Mouse (Mus musculus) limb, embryonic 15.5 days (tissue): ENCODE results near the gene Lyar. TPM values are rescaled to one million over a fixed set of nuclear protein-coding genes. Genes with fewer than 3 reads are reported as not detected.

Source experiments
- ATAC-seq: fragments of 200-750 bp; cut with Nextera tagmentation; 2 replicates; pipeline ENCODE4 v1.8.0; 2017; ENCODE audit warnings: low read depth, moderate TSS enrichment; ENCODE audit not compliant: insufficient number of reproducible peaks, low FRiP score, low TSS enrichment
- H3K27ac ChIP-seq: fragments of 300-500 bp; sonication (generic); 2 replicates; pipeline ENCODE4 v1.5.1; 2015; ENCODE audit warnings: moderate library complexity, mild to moderate bottlenecking, inconsistent platforms
- H3K27me3 ChIP-seq: fragments of 300-500 bp; sonication (generic); 2 replicates; pipeline ENCODE4 v1.6.1; 2015; ENCODE audit warnings: inconsistent platforms
- H3K36me3 ChIP-seq: fragments of 300-500 bp; sonication (generic); 2 replicates; pipeline ENCODE4 v1.6.1; 2015; ENCODE audit warnings: inconsistent platforms
- H3K4me1 ChIP-seq: fragments of 300-500 bp; sonication (generic); 2 replicates; pipeline ENCODE4 v1.6.1; 2015; ENCODE audit warnings: inconsistent platforms
- H3K4me2 ChIP-seq: fragments of 300-500 bp; sonication (generic); 2 replicates; pipeline ENCODE4 v1.6.1; 2015; ENCODE audit warnings: mild to moderate bottlenecking, inconsistent platforms
- H3K4me3 ChIP-seq: fragments of 300-500 bp; sonication (generic); 2 replicates; pipeline ENCODE4 v1.5.1; 2015; ENCODE audit warnings: mild to moderate bottlenecking, inconsistent platforms
- H3K9ac ChIP-seq: fragments of 300-500 bp; sonication (generic); 2 replicates; pipeline ENCODE4 v1.6.1; 2015; ENCODE audit warnings: inconsistent platforms
- H3K9me3 ChIP-seq: fragments of 300-500 bp; sonication (generic); 2 replicates; pipeline ENCODE4 v1.6.1; 2016; ENCODE audit warnings: inconsistent platforms
- WGBS: fragments of 180-500 bp; shearing (Covaris S2); methylation state at CpG from one replicate; pipeline ENCODE4 v1.1.7; 2015; 5-methylcytosine and 5-hydroxymethylcytosine counted together
- polyA plus RNA-seq: library from polyadenylated mRNA; unstranded; fragments of >200 nt; fragmentation: Nextera tagmentation; extraction: Ambion mirVana; gene quantifications from 2 replicates; pipeline ENCODE4 v1.2.1, GENCODE M21; 2015

Gene Lyar
- polyA plus RNA-seq, 1 experiment from 2014 or later: 78.0 TPM

- H3K9me3 ChIP-seq: no peaks in the 10 kb centered on the region
These were observed 11.3 kb upstream of the Lyar start for GRCm38 (mm10) chr5:38208985-38209384.

GRCm38 (mm10) chr5:38211691-38212090 is 8.6 kb upstream of the Lyar start:
- Histone ChIP-seq H3K9ac (no peak overlapping the region), H3K9me3 (no peaks in the 10 kb centered on the region), H3K4me2 (no peak overlapping the region), H3K4me1 (no peaks in the 10 kb centered on the region), H3K4me3 (no peak overlapping the region), H3K27me3 (no peaks in the 10 kb centered on the region), H3K27ac (no peak overlapping the region), H3K36me3 (peaks cover 85% of the 10 kb centered on the region)
- ATAC-seq: no peak
- 86% methylated on average over 8 of the region's 8 CpGs for WGBS

More at GRCm38 (mm10) chr5:38208985-38209384, 11.3 kb upstream of the Lyar start:
- no peak overlapping the region for H3K27ac ChIP-seq
- H3K4me3 ChIP-seq: no peak overlapping the region
- no peak overlapping the region for H3K4me2 ChIP-seq
- no peak overlapping the region for H3K9ac ChIP-seq
- ATAC-seq: no peak
- H3K4me1 ChIP-seq: no peaks in the 10 kb centered on the region
- WGBS: 65% methylated on average over 8 of the region's 8 CpGs
- peaks cover 85% of the 10 kb centered on the region for H3K36me3 ChIP-seq
- H3K27me3 ChIP-seq: no peaks in the 10 kb centered on the region

- WGBS: 68% methylated on average over 6 of the region's 6 CpGs
- Histone ChIP-seq H3K4me2 (no peak overlapping the region), H3K36me3 (peaks cover 80% of the 10 kb centered on the region), H3K4me1 (no peaks in the 10 kb centered on the region), H3K9ac (no peak overlapping the region), H3K4me3 (no peak overlapping the region), H3K27ac (no peak overlapping the region), H3K9me3 (no peaks in the 10 kb centered on the region), H3K27me3 (no peaks in the 10 kb centered on the region)
- no peak for ATAC-seq
These were observed 7.3 kb upstream of the Lyar start for GRCm38 (mm10) chr5:38213009-38213408.

GRCm38 (mm10) chr5:38219771-38220307 is 431 bp upstream of the Lyar start:
- WGBS: under 1% methylated on average over 35 of the region's 35 CpGs

GRCm38 (mm10) chr5:38235422-38235821 is 15.2 kb downstream of the Lyar start:
- WGBS: 67% methylated on average over 4 of the region's 4 CpGs
- ATAC-seq: no peak
- Histone ChIP-seq H3K36me3 (peaks cover 58% of the 10 kb centered on the region), H3K4me3 (no peak overlapping the region), H3K27ac (no peak overlapping the region), H3K9me3 (no peaks in the 10 kb centered on the region), H3K27me3 (no peaks in the 10 kb centered on the region), H3K4me1 (no peaks in the 10 kb centered on the region), H3K4me2 (no peak overlapping the region), H3K9ac (no peak overlapping the region)

More at GRCm38 (mm10) chr5:38219771-38220307, 431 bp upstream of the Lyar start:
- Histone ChIP-seq H3K27me3 (no peaks in the 10 kb centered on the region), H3K27ac (peak overlapping the region; percentile 85), H3K4me3 (peak overlapping the region; percentile 95), H3K9ac (peak overlapping the region; percentile 83), H3K9me3 (no peaks in the 10 kb centered on the region), H3K4me2 (peak overlapping the region; percentile 83), H3K4me1 (peaks cover 20% of the 10 kb centered on the region), H3K36me3 (peaks cover 30% of the 10 kb centered on the region)
- ATAC-seq: peak; percentile 59

GRCm38 (mm10) chr5:38236627-38237026 is 16.4 kb downstream of the Lyar start:
- no peaks in the 10 kb centered on the region for H3K4me1 ChIP-seq
- 98% methylated on average over 2 of the region's 2 CpGs for WGBS
- no peak for ATAC-seq

GRCm38 (mm10) chr5:38240727-38241472 is 20.6 kb downstream of the Lyar start:
- Histone ChIP-seq H3K4me3 (no peak overlapping the region), H3K36me3 (peaks cover 9% of the 10 kb centered on the region)

More at GRCm38 (mm10) chr5:38236627-38237026, 16.4 kb downstream of the Lyar start:
- no peak overlapping the region for H3K9ac ChIP-seq
- H3K27ac ChIP-seq: no peak overlapping the region
- no peak overlapping the region for H3K4me2 ChIP-seq
- H3K36me3 ChIP-seq: peaks cover 46% of the 10 kb centered on the region
- no peak overlapping the region for H3K4me3 ChIP-seq
- no peaks in the 10 kb centered on the region for H3K9me3 ChIP-seq
- H3K27me3 ChIP-seq: no peaks in the 10 kb centered on the region

GRCm38 (mm10) chr5:38241473-38241834 is 21.2 kb downstream of the Lyar start:
- Histone ChIP-seq H3K4me3 (no peak overlapping the region), H3K4me2 (no peak overlapping the region), H3K27me3 (no peaks in the 10 kb centered on the region), H3K4me1 (no peaks in the 10 kb centered on the region), H3K27ac (no peak overlapping the region), H3K9ac (no peak overlapping the region), H3K9me3 (no peaks in the 10 kb centered on the region), H3K36me3 (peaks cover 3% of the 10 kb centered on the region; the same call in 1 of the 2 replicates)
- WGBS: 86% methylated on average over 3 of the region's 3 CpGs
- ATAC-seq: no peak

More at GRCm38 (mm10) chr5:38240727-38241472, 20.6 kb downstream of the Lyar start:
- 54% methylated on average over 5 of the region's 5 CpGs for WGBS
- Histone ChIP-seq H3K9me3 (no peaks in the 10 kb centered on the region), H3K27ac (no peak overlapping the region), H3K4me1 (no peaks in the 10 kb centered on the region), H3K9ac (no peak overlapping the region), H3K4me2 (no peak overlapping the region), H3K27me3 (no peaks in the 10 kb centered on the region)
- ATAC-seq: no peak

- H3K36me3 ChIP-seq: no peaks in the 10 kb centered on the region
- H3K9me3 ChIP-seq: no peaks in the 10 kb centered on the region
- WGBS: 73% methylated on average over 6 of the region's 6 CpGs
- no peak overlapping the region for H3K4me2 ChIP-seq
- H3K4me1 ChIP-seq: no peaks in the 10 kb centered on the region
- H3K27ac ChIP-seq: no peak overlapping the region
- H3K4me3 ChIP-seq: no peak overlapping the region
- no peak overlapping the region for H3K9ac ChIP-seq
- ATAC-seq: no peak
- H3K27me3 ChIP-seq: no peaks in the 10 kb centered on the region
These were observed 21.7 kb downstream of the Lyar start for GRCm38 (mm10) chr5:38241966-38242365.

- Histone ChIP-seq H3K27ac (no peak overlapping the region), H3K4me3 (no peak overlapping the region), H3K36me3 (no peaks in the 10 kb centered on the region), H3K9ac (no peak overlapping the region), H3K27me3 (no peaks in the 10 kb centered on the region), H3K4me1 (no peaks in the 10 kb centered on the region; the same call in 1 of the 2 replicates), H3K9me3 (no peaks in the 10 kb centered on the region), H3K4me2 (no peak overlapping the region)
- ATAC-seq: no peak
- WGBS: 37% methylated on average over 4 of the region's 4 CpGs
These were observed 34.9 kb downstream of the Lyar start for GRCm38 (mm10) chr5:38255195-38255594.

GRCm38 (mm10) chr5:38255644-38256043 is 35.4 kb downstream of the Lyar start:
- no peaks in the 10 kb centered on the region for H3K27me3 ChIP-seq
- H3K4me1 ChIP-seq: no peaks in the 10 kb centered on the region; the same call in 1 of the 2 replicates
- no peak for ATAC-seq
- no peak overlapping the region for H3K27ac ChIP-seq
- H3K9me3 ChIP-seq: no peaks in the 10 kb centered on the region
- H3K4me3 ChIP-seq: no peak overlapping the region
- H3K4me2 ChIP-seq: no peak overlapping the region
- no peak overlapping the region for H3K9ac ChIP-seq
- 78% methylated on average over 3 of the region's 3 CpGs for WGBS
- H3K36me3 ChIP-seq: no peaks in the 10 kb centered on the region

GRCm38 (mm10) chr5:38256551-38256950 is 36.3 kb downstream of the Lyar start:
- 92% methylated on average over 1 of the region's 1 CpGs for WGBS
- H3K27me3 ChIP-seq: no peaks in the 10 kb centered on the region
- no peak for ATAC-seq
- no peaks in the 10 kb centered on the region for H3K36me3 ChIP-seq
- no peak overlapping the region for H3K4me2 ChIP-seq
- no peak overlapping the region for H3K4me3 ChIP-seq
- no peak overlapping the region for H3K9ac ChIP-seq
- H3K27ac ChIP-seq: no peak overlapping the region
- H3K4me1 ChIP-seq: peaks cover 6% of the 10 kb centered on the region
- H3K9me3 ChIP-seq: no peaks in the 10 kb centered on the region
